Mouse (Mus musculus) thymus, postnatal 4 days (tissue): Measurements from ENCODE around the gene Atp2c1.

Experiments
- DNase-seq: peaks from one replicate; pipeline ENCODE4 v3.0.0; 2021

Atp2c1 gene

DNA sequence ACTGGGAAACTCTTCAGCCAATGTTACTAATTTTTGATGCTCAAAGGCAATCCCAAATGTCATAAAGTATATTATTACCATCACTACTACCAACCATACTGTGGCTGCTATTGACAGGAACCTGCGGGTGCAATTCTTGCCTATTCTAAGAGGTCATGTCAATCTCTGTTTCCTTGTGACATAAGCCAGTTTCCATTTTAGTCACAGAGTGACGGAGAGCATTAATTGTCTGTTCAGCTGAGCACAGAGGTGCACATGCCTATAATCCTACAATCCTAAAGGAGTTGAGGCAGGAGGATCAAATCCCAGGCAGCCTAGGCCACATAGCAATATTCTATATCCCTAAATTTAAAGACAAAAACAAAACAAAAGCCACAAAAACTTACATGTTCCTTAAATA, 164.9 kb downstream of the Atp2c1 start:
- DNase-seq, result no peak
